Mouse (Mus musculus) embryonic facial prominence, embryonic 10.5 days (tissue): ENCODE results near the gene Ugt2a1. TPM values are rescaled to one million over a fixed set of nuclear protein-coding genes. Genes with fewer than 3 reads are reported as not detected.
"Not testable (repeated sequence)": the region's sequence is repeated elsewhere in the genome, so short reads cannot be mapped to it uniquely, and the experiment has no call there.

Experiments used
- DNase-seq: peaks from one replicate; pipeline ENCODE4 v3.0.0-alpha.2; 2017; ENCODE audit warnings: low spot score
- H3K27ac ChIP-seq: fragments of 300-500 bp; sonication (generic); replicated peaks from 2 replicates; pipeline ENCODE4 v1.5.1; 2016; ENCODE audit warnings: mild to moderate bottlenecking
- H3K27me3 ChIP-seq: fragments of 300-500 bp; sonication (generic); replicated peaks from 2 replicates; pipeline ENCODE4 v1.6.1; 2016; ENCODE audit warnings: low read depth, mild to moderate bottlenecking; ENCODE audit not compliant: poor library complexity, severe bottlenecking
- H3K36me3 ChIP-seq: fragments of 300-500 bp; sonication (generic); replicated peaks from 2 replicates; pipeline ENCODE4 v1.6.1; 2016; ENCODE audit warnings: mild to moderate bottlenecking, moderate library complexity
- H3K4me1 ChIP-seq: fragments of 300-500 bp; sonication (generic); 2 replicates; pipeline ENCODE4 v1.6.1; 2016
- H3K4me3 ChIP-seq: fragments of 300-500 bp; sonication (generic); 2 replicates; pipeline ENCODE4 v1.5.1; 2016; ENCODE audit warnings: mild to moderate bottlenecking, moderate library complexity
- H3K9me3 ChIP-seq: fragments of 300-500 bp; sonication (generic); 2 replicates; pipeline ENCODE4 v1.6.1; 2016; ENCODE audit warnings: mild to moderate bottlenecking
- WGBS: fragments of 180-500 bp; shearing (Covaris S2); methylation state at CpG from one replicate; pipeline ENCODE4 v1.1.7; 2016; 5-methylcytosine and 5-hydroxymethylcytosine counted together
- polyA plus RNA-seq: library from polyadenylated mRNA; unstranded; fragments of >200 nt; fragmentation: Nextera tagmentation; extraction: Ambion mirVana; gene quantifications from 2 replicates; pipeline ENCODE4 v1.2.1, GENCODE M21; 2016

Gene Ugt2a1
- not detected in 2 replicates for polyA plus RNA-seq

- Histone ChIP-seq H3K4me1 (no peaks in the 10 kb centered on the region), H3K36me3 (no peaks in the 10 kb centered on the region), H3K27ac (no peak within 1 kb of the TSS), H3K4me3 (no peak within 1 kb of the TSS), H3K9me3 (no peaks in the 10 kb centered on the region), H3K27me3 (no peaks in the 10 kb centered on the region)
- 91% methylated on average over 1 of the region's 1 CpGs for WGBS
- no peak for DNase-seq
Measured at GRCm38 (mm10) chr5:87490771-87491170, at the start of gene Ugt2a1. Gene Ugt2a1, minus strand, starts transcription at chr5:87490871.

GRCm38 (mm10) chr5:87538111-87538510 lies 47.4 kb upstream of the Ugt2a1 start, which contains the start of gene Sult1b1:
Gene Sult1b1, minus strand, starts transcription at chr5:87538195.
- 91% methylated on average over 2 of the region's 2 CpGs for WGBS

DNA sequence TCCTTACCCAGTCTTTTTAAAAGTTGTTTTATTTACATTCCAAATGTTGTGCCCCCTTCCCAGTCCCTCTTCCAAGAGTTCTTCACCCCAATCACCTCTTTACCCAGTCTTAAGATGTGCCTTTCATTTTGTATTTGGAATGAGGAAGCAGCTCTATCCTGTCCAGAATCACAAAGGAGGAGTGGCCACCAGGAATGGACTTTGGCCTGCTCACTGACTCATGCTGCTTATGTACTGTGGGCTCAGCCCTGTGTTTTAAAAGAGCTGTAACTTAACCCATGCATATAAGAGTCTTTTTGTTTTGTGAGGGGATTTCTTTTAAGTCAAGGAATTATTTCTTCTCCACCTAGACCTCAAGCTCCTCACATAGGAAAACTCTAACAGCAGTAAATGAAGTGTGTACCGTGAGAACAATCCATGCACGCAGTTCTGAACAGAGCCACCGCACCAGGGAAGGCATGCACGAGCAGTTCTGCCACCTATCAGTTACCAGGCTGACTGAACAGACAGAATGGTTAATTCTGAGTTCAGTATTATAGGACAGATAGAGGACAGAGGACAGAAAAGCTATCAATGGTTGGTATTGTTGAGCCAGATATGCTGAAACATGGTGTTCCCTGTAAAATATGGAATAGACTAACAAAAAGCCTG lies 45.4 kb upstream of the Ugt2a1 start:
- no peaks in the 10 kb centered on the region for H3K36me3 ChIP-seq
- H3K4me1 ChIP-seq: no peaks in the 10 kb centered on the region
- H3K4me3 ChIP-seq: no peak overlapping the region
- WGBS: 62% methylated on average over 4 of the region's 4 CpGs
- no peaks in the 10 kb centered on the region for H3K9me3 ChIP-seq
- H3K27me3 ChIP-seq: no peaks in the 10 kb centered on the region
- no peak for DNase-seq
- H3K27ac ChIP-seq: no peak overlapping the region

More at GRCm38 (mm10) chr5:87538111-87538510, 47.4 kb upstream of the Ugt2a1 start, which contains the start of gene Sult1b1:
- no peaks in the 10 kb centered on the region for H3K4me1 ChIP-seq
- H3K4me3 ChIP-seq: no peak within 1 kb of the TSS
- no peak for DNase-seq
- no peaks in the 10 kb centered on the region for H3K36me3 ChIP-seq
- no peak within 1 kb of the TSS for H3K27ac ChIP-seq
- no peaks in the 10 kb centered on the region for H3K27me3 ChIP-seq
- no peaks in the 10 kb centered on the region for H3K9me3 ChIP-seq

GRCm38 (mm10) chr5:87532288-87532687 lies 41.6 kb upstream of the Ugt2a1 start:
- H3K9me3 ChIP-seq: no peaks in the 10 kb centered on the region
- WGBS: 76% methylated on average over 2 of the region's 2 CpGs
- H3K27ac ChIP-seq: no peak overlapping the region
- no peak overlapping the region for H3K4me3 ChIP-seq
- H3K36me3 ChIP-seq: no peaks in the 10 kb centered on the region
- no peaks in the 10 kb centered on the region for H3K27me3 ChIP-seq
- no peaks in the 10 kb centered on the region for H3K4me1 ChIP-seq
- no peak for DNase-seq

DNA sequence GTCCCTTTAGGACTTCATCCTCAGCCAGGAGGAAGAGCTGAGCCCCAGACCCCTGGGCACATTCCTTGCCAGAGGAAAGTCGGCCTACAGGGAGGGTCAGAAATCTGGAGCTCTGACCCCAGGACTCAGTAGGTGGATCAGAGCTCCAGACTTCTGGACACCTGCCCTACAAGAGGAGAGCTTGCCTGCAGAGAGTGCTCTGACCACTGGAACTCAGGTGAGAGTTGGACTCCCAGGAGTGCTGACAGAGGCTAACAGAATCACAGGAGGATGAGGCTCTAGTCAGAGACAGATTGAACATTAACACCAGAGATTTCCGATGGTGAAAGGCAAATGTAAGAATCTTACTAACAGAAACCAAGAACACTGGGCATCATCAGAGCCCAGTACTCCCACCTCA lies 32.9 kb upstream of the Ugt2a1 start:
- H3K4me1 ChIP-seq, H3K9me3 ChIP-seq, DNase-seq, H3K4me3 ChIP-seq, H3K27ac ChIP-seq, H3K27me3 ChIP-seq, H3K36me3 ChIP-seq: not testable (repeated sequence)
- WGBS: 89% methylated on average over 2 of the region's 2 CpGs

DNA sequence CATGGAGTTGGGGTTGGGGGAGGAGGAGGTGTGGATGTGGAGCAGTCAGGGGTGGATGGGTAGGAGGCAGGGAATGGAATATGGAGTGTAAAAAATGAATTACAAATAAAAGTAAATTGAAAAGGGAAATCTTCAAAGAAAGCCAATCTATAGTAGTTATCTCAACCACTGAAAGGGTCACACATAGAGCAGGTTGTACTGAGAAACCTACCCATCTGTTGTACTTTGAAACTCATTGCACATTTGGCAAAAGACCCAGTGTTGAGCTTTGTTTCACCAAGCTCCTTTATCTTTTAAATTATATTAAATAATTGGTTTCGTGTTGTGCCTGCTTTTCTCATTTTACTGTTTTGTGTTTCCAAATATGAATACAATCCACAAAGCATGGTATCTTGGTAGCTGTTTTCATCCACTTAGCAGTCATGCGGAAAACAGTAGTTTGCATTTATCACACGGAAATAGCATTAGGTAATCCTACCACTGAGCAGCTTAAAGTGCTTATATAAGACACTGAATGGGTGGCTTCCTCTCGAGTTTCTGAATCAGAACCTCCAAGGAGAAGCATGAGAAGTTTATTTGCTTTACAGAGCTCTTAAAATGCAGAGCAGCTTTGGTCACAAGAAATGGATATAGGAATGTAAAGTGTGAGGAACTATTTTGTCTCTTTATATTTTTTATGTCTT lies 15.2 kb upstream of the Ugt2a1 start:
- no peaks in the 10 kb centered on the region for H3K27me3 ChIP-seq
- H3K4me1 ChIP-seq: no peaks in the 10 kb centered on the region
- WGBS: 61% methylated on average over 4 of the region's 4 CpGs
- no peak overlapping the region for H3K4me3 ChIP-seq
- H3K9me3 ChIP-seq: no peaks in the 10 kb centered on the region
- no peak for DNase-seq
- no peaks in the 10 kb centered on the region for H3K36me3 ChIP-seq
- H3K27ac ChIP-seq: no peak overlapping the region

- Histone ChIP-seq H3K27me3 (no peaks in the 10 kb centered on the region), H3K4me3 (no peak overlapping the region), H3K4me1 (no peaks in the 10 kb centered on the region), H3K27ac (no peak overlapping the region), H3K36me3 (no peaks in the 10 kb centered on the region), H3K9me3 (no peaks in the 10 kb centered on the region)
- no peak for DNase-seq
- WGBS: 63% methylated on average over 1 of the region's 1 CpGs
Measured at GRCm38 (mm10) chr5:87502687-87503086, 12.0 kb upstream of the Ugt2a1 start.

DNA sequence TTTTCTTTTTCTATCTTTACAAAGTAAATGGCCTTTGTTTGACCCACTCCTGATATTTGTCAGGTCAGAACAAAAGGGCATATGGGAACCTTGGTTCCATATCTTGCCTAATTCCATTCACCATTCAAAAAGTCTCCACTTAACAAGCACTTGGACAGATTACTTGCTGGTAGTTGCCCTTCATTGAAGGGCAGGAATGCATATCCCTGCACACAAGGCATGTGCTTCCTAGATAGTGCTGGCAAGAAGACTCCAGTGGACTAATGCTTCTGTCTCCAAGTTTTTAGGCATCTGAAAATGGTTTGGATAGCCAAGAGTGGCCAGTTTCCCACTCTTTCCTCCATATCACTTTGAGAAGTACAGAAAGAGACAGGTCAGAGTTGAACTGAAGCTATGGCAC lies 8.7 kb upstream of the Ugt2a1 start:
- H3K27ac ChIP-seq: no peak overlapping the region
- H3K9me3 ChIP-seq: no peaks in the 10 kb centered on the region
- H3K4me3 ChIP-seq: no peak overlapping the region
- no peaks in the 10 kb centered on the region for H3K36me3 ChIP-seq
- H3K4me1 ChIP-seq: no peaks in the 10 kb centered on the region
- no peak for DNase-seq
- no peaks in the 10 kb centered on the region for H3K27me3 ChIP-seq

GRCm38 (mm10) chr5:87498936-87499335 lies 8.3 kb upstream of the Ugt2a1 start:
- Histone ChIP-seq H3K27ac (no peak overlapping the region), H3K9me3 (no peaks in the 10 kb centered on the region), H3K36me3 (no peaks in the 10 kb centered on the region), H3K27me3 (no peaks in the 10 kb centered on the region), H3K4me3 (no peak overlapping the region), H3K4me1 (no peaks in the 10 kb centered on the region)
- DNase-seq: no peak

- DNase-seq, H3K36me3 ChIP-seq, H3K27me3 ChIP-seq, H3K4me3 ChIP-seq, H3K27ac ChIP-seq, H3K9me3 ChIP-seq, H3K4me1 ChIP-seq: not testable (repeated sequence)
- 79% methylated on average over 1 of the region's 1 CpGs for WGBS
Measured at GRCm38 (mm10) chr5:87486706-87487105, 4.0 kb downstream of the Ugt2a1 start, which contains the start of gene Gm43638. Gene Gm43638, minus strand, starts transcription at chr5:87486806.

DNA sequence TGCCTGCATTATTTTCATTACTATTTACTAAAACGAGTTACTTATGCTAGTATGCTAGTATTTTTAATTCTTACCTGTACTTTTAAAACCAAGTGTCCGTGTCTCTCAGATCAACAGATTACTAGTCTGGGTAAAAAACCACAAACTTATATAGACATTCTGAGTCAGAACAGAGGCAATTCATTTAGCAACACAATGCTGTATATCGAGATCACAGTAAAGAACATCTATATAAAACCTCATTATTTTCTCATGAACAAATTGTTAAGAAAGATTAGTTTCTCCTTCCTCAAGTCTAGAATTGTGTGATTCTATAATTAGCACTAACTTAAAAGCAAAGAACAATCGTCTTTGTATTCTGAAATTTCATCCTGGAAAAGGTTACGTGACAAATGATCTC lies 8.5 kb downstream of the Ugt2a1 start, which contains the start of gene Ugt2a2:
Gene Ugt2a2 (minus strand): TSS at position 101 of the 400 bp plus-strand sequence.
- 84% methylated on average over 5 of the region's 5 CpGs for WGBS
- no peak for DNase-seq
- H3K36me3 ChIP-seq: no peaks in the 10 kb centered on the region

GRCm38 (mm10) chr5:87458810-87459209 lies 31.9 kb downstream of the Ugt2a1 start:
- Histone ChIP-seq H3K9me3 (no peaks in the 10 kb centered on the region), H3K4me3 (no peak overlapping the region), H3K36me3 (no peaks in the 10 kb centered on the region), H3K27ac (no peak overlapping the region), H3K27me3 (no peaks in the 10 kb centered on the region), H3K4me1 (no peaks in the 10 kb centered on the region)
- 38% methylated on average over 1 of the region's 1 CpGs for whole genome bisulfite sequencing
- no peak for DNase-seq

More for the DNA sequence above, 8.5 kb downstream of the Ugt2a1 start, which contains the start of gene Ugt2a2:
- Histone ChIP-seq H3K27ac (no peak within 1 kb of the TSS), H3K4me3 (no peak within 1 kb of the TSS), H3K4me1 (no peaks in the 10 kb centered on the region), H3K27me3 (no peaks in the 10 kb centered on the region), H3K9me3 (no peaks in the 10 kb centered on the region)

GRCm38 (mm10) chr5:87457701-87458100 lies 33.0 kb downstream of the Ugt2a1 start:
- Histone ChIP-seq H3K4me3 (no peak overlapping the region), H3K36me3 (no peaks in the 10 kb centered on the region), H3K4me1 (no peaks in the 10 kb centered on the region), H3K9me3 (no peaks in the 10 kb centered on the region), H3K27ac (no peak overlapping the region), H3K27me3 (no peaks in the 10 kb centered on the region)
- DNase-seq: no peak
